32 mouse cellular contexts compared by ENCODE assay signal in the genomic region with DNA sequence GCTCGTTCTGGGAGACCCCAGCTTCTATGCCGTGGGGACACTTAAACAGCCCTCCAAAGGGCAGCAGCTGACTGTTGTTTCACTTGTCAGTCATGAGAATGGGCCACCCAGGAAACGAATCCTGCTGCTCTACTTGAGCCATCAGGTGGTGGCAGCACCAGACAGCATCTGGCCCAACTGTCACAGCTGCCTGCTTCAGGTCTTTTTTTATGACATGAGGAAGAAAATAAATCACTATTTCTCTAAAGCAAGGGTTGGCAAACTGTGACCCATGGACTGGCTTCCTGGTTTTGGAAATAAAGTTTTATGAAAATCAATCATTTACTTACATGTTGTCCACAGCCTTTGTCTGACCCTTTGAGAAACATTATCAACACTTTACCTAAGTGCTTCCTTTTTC. TPM values are rescaled to one million over a fixed set of nuclear protein-coding genes. Genes with fewer than 3 reads are reported as not detected.
DNase-seq lines count a peak whose midpoint lies in the region; ATAC-seq lines count a peak whose summit lies in the region.
"Had no signal": no experiment of that assay in that cellular context is flagged by ENCODE, and none has a peak within 500 bp of the region (broad histone marks: within the 10 kb centered on the region; RNA-seq: fewer than 3 reads in every experiment).

No protein-coding gene starts in this region.

- H3K4me2 ChIP-seq in intestine, embryonic 16.5 days (ENCODE audit: low read depth, low read length), result no peak overlapping the region
- H3K4me2 ChIP-seq in intestine, embryonic 15.5 days (replicated peaks), result no peak overlapping the region
- H3K4me2 ChIP-seq in kidney, embryonic 14.5 days (replicated peaks; ENCODE audit: low read depth, low read length), result no peak overlapping the region
- no peak overlapping the region for H3K4me2 ChIP-seq in forebrain, embryonic 16.5 days (ENCODE audit: low read length)
- H3K4me2 ChIP-seq: embryonic facial prominence, embryonic 12.5 days; heart, embryonic 12.5 days; hindbrain, embryonic 13.5 days; stomach, embryonic 15.5 days had no signal

- DNase-seq in adipocyte (ENCODE audit: low spot score), result peak; percentile 15
- peak; percentile 13 to 44 for DNase-seq in kidney, postnatal 25 days
- no peak for DNase-seq in cerebellum, postnatal 10 days
- no peak for DNase-seq in ovary, adult 18-20 months (ENCODE audit: low spot score)
- DNase-seq: adrenal gland, postnatal 10 days; cerebellum, adult 11 months; cerebellum, adult 9-10 months; embryo, embryonic 11 days; gastrocnemius, postnatal 10 days; heart, postnatal 4 days; layer of hippocampus, adult 9-11 months; liver; lung, adult 2 months; lung, postnatal 10 days; midbrain, embryonic 14.5 days; retina, postnatal 1 day; right cerebral cortex, postnatal 25 days; thymus, postnatal 14 days had no signal

- H3K9me3 ChIP-seq in intestine, embryonic 16.5 days (ENCODE audit: control insufficient read depth, low read length), result no peaks in the 10 kb centered on the region
- no peaks in the 10 kb centered on the region for H3K9me3 ChIP-seq in intestine, embryonic 15.5 days
- no peaks in the 10 kb centered on the region for H3K9me3 ChIP-seq in kidney, embryonic 14.5 days (ENCODE audit: control insufficient read depth, low read length)
- H3K9me3 ChIP-seq in forebrain, embryonic 16.5 days (ENCODE audit: control insufficient read depth, low read length), result no peaks in the 10 kb centered on the region
- H3K9me3 ChIP-seq: embryonic facial prominence, embryonic 12.5 days; heart, embryonic 12.5 days; hindbrain, embryonic 13.5 days; stomach, embryonic 15.5 days had no signal

- H3K4me1 ChIP-seq in intestine, embryonic 16.5 days (ENCODE audit: control insufficient read depth, insufficient read depth, low read length), result no peaks in the 10 kb centered on the region
- no peaks in the 10 kb centered on the region for H3K4me1 ChIP-seq in intestine, embryonic 15.5 days (replicated peaks)
- no peaks in the 10 kb centered on the region for H3K4me1 ChIP-seq in kidney, embryonic 14.5 days (ENCODE audit: control insufficient read depth, insufficient read depth, low read length)
- H3K4me1 ChIP-seq in forebrain, embryonic 16.5 days (replicated peaks; ENCODE audit: control insufficient read depth, insufficient read depth, low read length), result no peaks in the 10 kb centered on the region
- H3K4me1 ChIP-seq: embryonic facial prominence, embryonic 12.5 days; heart, embryonic 12.5 days; stomach, embryonic 15.5 days had no signal

- no peaks in the 10 kb centered on the region for H3K27me3 ChIP-seq in intestine, embryonic 16.5 days (replicated peaks; ENCODE audit: control insufficient read depth, insufficient read depth, low read length)
- no peaks in the 10 kb centered on the region for H3K27me3 ChIP-seq in intestine, embryonic 15.5 days (replicated peaks)
- no peaks in the 10 kb centered on the region for H3K27me3 ChIP-seq in kidney, embryonic 14.5 days (ENCODE audit: control insufficient read depth, insufficient read depth, low read length)
- H3K27me3 ChIP-seq in forebrain, embryonic 16.5 days (replicated peaks; ENCODE audit: control insufficient read depth, insufficient read depth, low read length), result no peaks in the 10 kb centered on the region
- H3K27me3 ChIP-seq: embryonic facial prominence, embryonic 12.5 days; heart, embryonic 12.5 days; hindbrain, embryonic 13.5 days; stomach, embryonic 15.5 days had no signal

- peak; percentile 13; the same call in 1 of the 2 replicates for ATAC-seq in intestine, embryonic 16.5 days
- no peak for ATAC-seq in intestine, embryonic 15.5 days
- ATAC-seq in kidney, embryonic 14.5 days (ENCODE audit: low FRiP score, low TSS enrichment), result no peak
- ATAC-seq in forebrain, embryonic 16.5 days, result no peak
- ATAC-seq: forebrain, embryonic 14.5 days had no signal

- H3K27ac ChIP-seq in intestine, embryonic 16.5 days (ENCODE audit: low read length), result no peak overlapping the region
- no peak overlapping the region for H3K27ac ChIP-seq in intestine, embryonic 15.5 days
- H3K27ac ChIP-seq in kidney, embryonic 14.5 days (ENCODE audit: low read depth, low read length), result 0 out of 2 replicates have a peak overlapping the region, but pooled peaks have one; percentile 11
- H3K27ac ChIP-seq in forebrain, embryonic 16.5 days (ENCODE audit: low read length), result no peak overlapping the region
- H3K27ac ChIP-seq: embryonic facial prominence, embryonic 12.5 days; hindbrain, embryonic 13.5 days; liver, embryonic 14.5 days; stomach, embryonic 15.5 days had no signal

- no peak overlapping the region for H3K9ac ChIP-seq in intestine, embryonic 16.5 days (ENCODE audit: low read depth, low read length)
- H3K9ac ChIP-seq in intestine, embryonic 15.5 days, result no peak overlapping the region
- H3K9ac ChIP-seq in kidney, embryonic 14.5 days (ENCODE audit: low read depth, low read length), result no peak overlapping the region
- no peak overlapping the region for H3K9ac ChIP-seq in forebrain, embryonic 16.5 days (replicated peaks; ENCODE audit: low read depth, low read length)
- H3K9ac ChIP-seq: embryonic facial prominence, embryonic 12.5 days; heart, embryonic 12.5 days; hindbrain, embryonic 13.5 days; liver, embryonic 14.5 days; stomach, embryonic 15.5 days had no signal

- no peaks in the 10 kb centered on the region for H3K36me3 ChIP-seq in intestine, embryonic 16.5 days (ENCODE audit: control insufficient read depth, insufficient read depth, low read length)
- no peaks in the 10 kb centered on the region for H3K36me3 ChIP-seq in intestine, embryonic 15.5 days
- H3K36me3 ChIP-seq in kidney, embryonic 14.5 days (ENCODE audit: control insufficient read depth, insufficient read depth, low read length), result no peaks in the 10 kb centered on the region
- H3K36me3 ChIP-seq in forebrain, embryonic 16.5 days (ENCODE audit: control insufficient read depth, insufficient read depth), result no peaks in the 10 kb centered on the region
- H3K36me3 ChIP-seq: embryonic facial prominence, embryonic 12.5 days; heart, embryonic 12.5 days; hindbrain, embryonic 13.5 days; stomach, embryonic 15.5 days had no signal

- 61% methylated on average over 3 of the region's 3 CpGs for WGBS in intestine, embryonic 16.5 days
- 55% methylated on average over 3 of the region's 3 CpGs for WGBS in intestine, embryonic 15.5 days
- 48% methylated on average over 3 of the region's 3 CpGs for WGBS in kidney, embryonic 14.5 days
- 52% methylated on average over 3 of the region's 3 CpGs for WGBS in forebrain, embryonic 16.5 days

- no peak overlapping the region for H3K4me3 ChIP-seq in intestine, embryonic 16.5 days (ENCODE audit: low read length)
- no peak overlapping the region for H3K4me3 ChIP-seq in intestine, embryonic 15.5 days (replicated peaks)
- no peak overlapping the region for H3K4me3 ChIP-seq in kidney, embryonic 14.5 days (ENCODE audit: low read length)
- H3K4me3 ChIP-seq in forebrain, embryonic 16.5 days (replicated peaks; ENCODE audit: low read length), result no peak overlapping the region
- H3K4me3 ChIP-seq: embryonic facial prominence, embryonic 12.5 days; heart, embryonic 12.5 days; hindbrain, embryonic 13.5 days; stomach, embryonic 15.5 days had no signal

RNA-seq across cellular contexts. Expression of gene Scp2d1, which starts 41.6 kb away (rescaled TPM):
- polyA plus RNA-seq in intestine, embryonic 16.5 days (2015; fragmentation: Nextera tagmentation; extraction: Ambion mirVana), result not detected in 2 replicates
- not detected in 2 replicates for polyA plus RNA-seq in intestine, embryonic 15.5 days (2015; fragmentation: Nextera tagmentation; extraction: Ambion mirVana)
- polyA plus RNA-seq in kidney, embryonic 14.5 days (2014; fragmentation: Nextera tagmentation; extraction: Ambion mirVana), result not detected in 2 replicates
- polyA plus RNA-seq in forebrain, embryonic 16.5 days (2015; fragmentation: Nextera tagmentation; extraction: Ambion mirVana), result not detected in 2 replicates
- polyA plus RNA-seq: embryonic facial prominence, embryonic 12.5 days; forebrain, embryonic 14.5 days; heart, embryonic 12.5 days; heart, postnatal 0 days; hindbrain, embryonic 13.5 days; limb, embryonic 11.5 days; liver, embryonic 14.5 days; lung, adult 2 months; midbrain, embryonic 14.5 days; neural tube, embryonic 14.5 days; stomach, embryonic 15.5 days; urinary bladder, adult 2 months had no signal

Comparison
In these comparisons a context has a peak if more than half of its experiments do, and no peak if none do; other contexts are left out.
1. DNase-seq: peak in adipocyte (single experiment) and kidney, postnatal 25 days (2 of 2); none in cerebellum, postnatal 10 days (0 of 2) and ovary, adult 18-20 months (single experiment).